Mouse (Mus musculus) myocyte (in vitro differentiated cells): ENCODE measurements at regions not wholly inside any gene's neighbourhood (a gene's known extent, or its start where the extent isn't known, plus 50 kb on each side); places are given as distances from the start of the nearest gene placed in this dataset.

Experiments
- E2F4 ChIP-seq: IDR thresholded peaks from one replicate; pipeline ENCODE4 v1.6.1; 2011; ENCODE audit warnings: mild to moderate bottlenecking, control low read depth, moderate library complexity; ENCODE audit not compliant: insufficient read depth
- MAX ChIP-seq: IDR thresholded peaks from one replicate; pipeline ENCODE4 v1.6.1; 2011; ENCODE audit warnings: low read depth, mild to moderate bottlenecking, control low read depth
- MYOD1 ChIP-seq, 3 experiments: IDR thresholded peaks; one replicate each; pipeline ENCODE4 v1.6.1; 2011; ENCODE audit warnings: control low read depth in 2 of 3, low read depth in 2 of 3, mild to moderate bottlenecking in 2 of 3, moderate library complexity in 1 of 3; ENCODE audit not compliant: insufficient read length in 2 of 3, control insufficient read depth in 1 of 3
- MYOG ChIP-seq, 3 experiments: IDR thresholded peaks; one replicate each; pipeline ENCODE4 v1.6.1; 2011; ENCODE audit warnings: control low read depth in 2 of 3, low read depth in 2 of 3, mild to moderate bottlenecking in 2 of 3; ENCODE audit not compliant: insufficient read length in 2 of 3, control insufficient read depth in 1 of 3, insufficient read depth in 1 of 3
- POLR2A ChIP-seq: IDR thresholded peaks from one replicate; pipeline ENCODE4 v1.6.1; 2011; ENCODE audit warnings: low read depth, mild to moderate bottlenecking, control low read depth, moderate library complexity; ENCODE audit not compliant: insufficient read length
- POLR2AphosphoS2 ChIP-seq: IDR thresholded peaks from one replicate; pipeline ENCODE4 v1.6.1; 2011; ENCODE audit warnings: low read depth, control low read depth; ENCODE audit not compliant: insufficient read length
- REST ChIP-seq: IDR thresholded peaks from one replicate; pipeline ENCODE4 v1.6.1; 2011; ENCODE audit warnings: mild to moderate bottlenecking, control low read depth, moderate library complexity; ENCODE audit not compliant: insufficient read depth, insufficient read length
- TCF12 ChIP-seq: IDR thresholded peaks from one replicate; pipeline ENCODE4 v1.6.1; 2011; ENCODE audit warnings: mild to moderate bottlenecking, control low read depth; ENCODE audit not compliant: poor library complexity, insufficient read depth, severe bottlenecking
- USF1 ChIP-seq: IDR thresholded peaks from one replicate; pipeline ENCODE4 v1.6.1; 2011; ENCODE audit warnings: low read depth, mild to moderate bottlenecking, control low read depth, moderate library complexity

GRCm38 (mm10) chr5:64419395-64419794, 263.3 kb downstream of the Tbc1d1 start:
- TF ChIP-seq POLR2A, result no peak
- peak in 1 of 3 experiments; percentile 63 for TF ChIP-seq MYOD1 (IDR thresholded peaks at IDR 0.05; ENCODE audit: control insufficient read depth in 1 of 3, insufficient read length in 2 of 3, low read depth in 2 of 3)
- TF ChIP-seq TCF12, result no peak
- TF ChIP-seq POLR2AphosphoS2, result no peak
- TF ChIP-seq MYOG (IDR thresholded peaks at IDR 0.05; ENCODE audit: control insufficient read depth in 1 of 3, insufficient read depth in 1 of 3, insufficient read length in 2 of 3, low read depth in 2 of 3), result peak in 2 of 3 experiments; percentile 50 to 66
- TF ChIP-seq USF1, result no peak
- no peak for TF ChIP-seq E2F4
- TF ChIP-seq MAX, result no peak
- no peak for TF ChIP-seq REST
